Mouse (Mus musculus) heart, embryonic 14.5 days (tissue): ENCODE data around the gene Cttnbp2. TPM values are rescaled to one million over a fixed set of nuclear protein-coding genes. Genes with fewer than 3 reads are reported as not detected.

Experiments
- ATAC-seq: fragments of 200-750 bp; cut with Nextera tagmentation; 2 replicates; pipeline ENCODE4 v1.8.0; 2017; ENCODE audit warnings: low read depth, moderate TSS enrichment; ENCODE audit not compliant: insufficient number of reproducible peaks, insufficient read depth, low FRiP score
- H3K27ac ChIP-seq, 2 experiments: fragments of 200-500 bp in 1 of 2; fragments of 300-500 bp in 1 of 2; sonication (generic) in 1 of 2; replicated peaks in 1 of 2; 2 replicates each; pipeline ENCODE4 v1.5.1; 2012 to 2014; ENCODE audit warnings: low read depth in 2 of 2, low read length in 2 of 2, control low read depth in 1 of 2, mild to moderate bottlenecking in 1 of 2, mixed read lengths in 1 of 2; ENCODE audit not compliant: control insufficient read depth in 1 of 2, insufficient read depth in 1 of 2
- H3K27me3 ChIP-seq: fragments of 300-500 bp; sonication (generic); 2 replicates; pipeline ENCODE4 v1.6.1; 2014; ENCODE audit warnings: mild to moderate bottlenecking, low read length, control low read depth; ENCODE audit not compliant: control insufficient read depth, insufficient read depth
- H3K36me3 ChIP-seq: fragments of 300-500 bp; sonication (generic); 2 replicates; pipeline ENCODE4 v1.6.1; 2014; ENCODE audit warnings: mild to moderate bottlenecking, control low read depth, low read length, mixed read lengths; ENCODE audit not compliant: control insufficient read depth, insufficient read depth
- H3K4me1 ChIP-seq, 2 experiments: fragments of 200-500 bp in 1 of 2; fragments of 300-500 bp in 1 of 2; sonication (generic) in 1 of 2; 2 replicates each; pipeline ENCODE4 v1.6.1; 2012 to 2014; ENCODE audit warnings: low read length in 2 of 2, control low read depth in 1 of 2, mixed read lengths in 1 of 2; ENCODE audit not compliant: control insufficient read depth in 2 of 2, insufficient read depth in 2 of 2
- H3K4me2 ChIP-seq: fragments of 300-500 bp; sonication (generic); 2 replicates; pipeline ENCODE4 v1.6.1; 2014; ENCODE audit warnings: mild to moderate bottlenecking, low read length
- H3K4me3 ChIP-seq, 2 experiments: fragments of 200-500 bp in 1 of 2; fragments of 300-500 bp in 1 of 2; sonication (generic) in 1 of 2; 2 replicates each; pipeline ENCODE4 v1.5.1; 2012 to 2014; ENCODE audit warnings: low read length in 2 of 2, mild to moderate bottlenecking in 2 of 2, control low read depth in 1 of 2, low read depth in 1 of 2, moderate library complexity in 1 of 2; ENCODE audit not compliant: control insufficient read depth in 1 of 2, insufficient read depth in 1 of 2
- H3K9ac ChIP-seq: fragments of 300-500 bp; sonication (generic); 2 replicates; pipeline ENCODE4 v1.6.1; 2014; ENCODE audit warnings: mild to moderate bottlenecking, low read length
- H3K9me3 ChIP-seq: fragments of 300-500 bp; sonication (generic); 2 replicates; pipeline ENCODE4 v1.6.1; 2016; ENCODE audit warnings: low read length, control low read depth; ENCODE audit not compliant: control insufficient read depth
- WGBS: fragments of 180-500 bp; shearing (Covaris S2); extraction: QIAGEN DNeasy Blood & Tissue Kit; methylation state at CpG from one replicate; pipeline ENCODE4 v1.1.7; 2014; 5-methylcytosine and 5-hydroxymethylcytosine counted together
- polyA plus RNA-seq: library from polyadenylated mRNA; unstranded; fragments of >200 nt; fragmentation: Nextera tagmentation; extraction: Ambion mirVana; gene quantifications from 2 replicates; pipeline ENCODE4 v1.2.1, GENCODE M21; 2014

Gene Cttnbp2
- polyA plus RNA-seq, 1 experiment from 2014 or later = 8.0 TPM

- peaks cover 5 to 8% of the 10 kb centered on the region in 2 experiments; a peak in 1 of 4 replicates for H3K4me1 ChIP-seq
- no peaks in the 10 kb centered on the region for H3K9me3 ChIP-seq
- H3K9ac ChIP-seq = peak overlapping the region; percentile 85
- peak overlapping the region; percentile 80 to 94 for H3K4me3 ChIP-seq
- peak; percentile 54 for ATAC-seq
- WGBS = 2% methylated on average over 28 of the region's 28 CpGs
- H3K36me3 ChIP-seq = no peaks in the 10 kb centered on the region
- peak overlapping the region; percentile 95 for H3K4me2 ChIP-seq
- no peak overlapping the region for H3K27ac ChIP-seq
- H3K27me3 ChIP-seq = 0 out of 2 replicates have a peak, but pooled peaks cover 4% of the 10 kb centered on the region
Measured at GRCm38 (mm10) chr6:18513611-18514473, 801 bp downstream of the Cttnbp2 start.

- Histone ChIP-seq H3K27me3 (0 out of 2 replicates have a peak, but pooled peaks cover 4% of the 10 kb centered on the region), H3K4me3 (no peak overlapping the region), H3K4me1 (peaks cover 14 to 17% of the 10 kb centered on the region in 2 experiments; a peak in 3 of 4 replicates), H3K9me3 (no peaks in the 10 kb centered on the region), H3K9ac (no peak overlapping the region), H3K36me3 (no peaks in the 10 kb centered on the region), H3K4me2 (no peak overlapping the region), H3K27ac (no peak overlapping the region)
- ATAC-seq = no peak
- 87% methylated on average over 6 of the region's 6 CpGs for WGBS
Measured at GRCm38 (mm10) chr6:18511886-18512285, 2.8 kb downstream of the Cttnbp2 start.

- 5% methylated on average over 2 of the region's 2 CpGs for WGBS
Measured at GRCm38 (mm10) chr6:18508036-18508435, 6.6 kb downstream of the Cttnbp2 start.

GRCm38 (mm10) chr6:18499833-18500232, 14.8 kb downstream of the Cttnbp2 start:
- H3K36me3 ChIP-seq = no peaks in the 10 kb centered on the region
- H3K9ac ChIP-seq = no peak overlapping the region
- ATAC-seq = no peak
- no peaks in the 10 kb centered on the region for H3K9me3 ChIP-seq
- 35% methylated on average over 5 of the region's 5 CpGs for WGBS
- H3K4me1 ChIP-seq = peaks cover 2 to 3% of the 10 kb centered on the region in 2 experiments; a peak in 1 of 4 replicates
- no peaks in the 10 kb centered on the region for H3K27me3 ChIP-seq
- no peak overlapping the region for H3K27ac ChIP-seq
- H3K4me2 ChIP-seq = no peak overlapping the region
- no peak overlapping the region for H3K4me3 ChIP-seq

More at GRCm38 (mm10) chr6:18508036-18508435, 6.6 kb downstream of the Cttnbp2 start:
- Histone ChIP-seq H3K36me3 (no peaks in the 10 kb centered on the region), H3K27ac (peak overlapping the region; percentile 42 to 70; a peak in 3 of 4 replicates), H3K4me3 (no peak overlapping the region), H3K27me3 (no peaks in the 10 kb centered on the region), H3K4me1 (peaks cover 9 to 10% of the 10 kb centered on the region in 2 experiments; a peak in 3 of 4 replicates), H3K4me2 (no peak overlapping the region), H3K9me3 (no peaks in the 10 kb centered on the region), H3K9ac (no peak overlapping the region)
- no peak for ATAC-seq

- no peaks in the 10 kb centered on the region for H3K27me3 ChIP-seq
- no peak overlapping the region for H3K4me2 ChIP-seq
- WGBS = 80% methylated on average over 1 of the region's 1 CpGs
- 0 out of 2 replicates have a peak, but pooled peaks cover 3% of the 10 kb centered on the region for H3K36me3 ChIP-seq
- no peak overlapping the region for H3K4me3 ChIP-seq
- H3K27ac ChIP-seq = no peak overlapping the region
- no peak overlapping the region for H3K9ac ChIP-seq
- H3K4me1 ChIP-seq = no peaks in the 10 kb centered on the region
- ATAC-seq = no peak
- no peaks in the 10 kb centered on the region for H3K9me3 ChIP-seq
Measured at GRCm38 (mm10) chr6:18492977-18493376, 21.7 kb downstream of the Cttnbp2 start.

- 0 out of 2 replicates have a peak, but pooled peaks cover 3% of the 10 kb centered on the region for H3K36me3 ChIP-seq
- no peak overlapping the region for H3K4me2 ChIP-seq
- H3K4me3 ChIP-seq = no peak overlapping the region
- no peaks in the 10 kb centered on the region for H3K4me1 ChIP-seq
- H3K9ac ChIP-seq = no peak overlapping the region
- H3K9me3 ChIP-seq = no peaks in the 10 kb centered on the region
- ATAC-seq = no peak
- H3K27me3 ChIP-seq = no peaks in the 10 kb centered on the region
- no peak overlapping the region for H3K27ac ChIP-seq
- WGBS = 71% methylated on average over 6 of the region's 6 CpGs
Measured at GRCm38 (mm10) chr6:18492248-18492901, 22.3 kb downstream of the Cttnbp2 start.

- no peak for ATAC-seq
Measured at GRCm38 (mm10) chr6:18485087-18485486, 29.6 kb downstream of the Cttnbp2 start.

More at GRCm38 (mm10) chr6:18485087-18485486, 29.6 kb downstream of the Cttnbp2 start:
- Histone ChIP-seq H3K4me1 (no peaks in the 10 kb centered on the region), H3K36me3 (no peaks in the 10 kb centered on the region), H3K27ac (no peak overlapping the region), H3K4me3 (no peak overlapping the region), H3K4me2 (no peak overlapping the region), H3K9ac (no peak overlapping the region), H3K9me3 (no peaks in the 10 kb centered on the region), H3K27me3 (no peaks in the 10 kb centered on the region)
